Mouse (Mus musculus) midbrain, embryonic 16.5 days (tissue): ENCODE results near the gene Lrrc3b. TPM values are rescaled to one million over a fixed set of nuclear protein-coding genes. Genes with fewer than 3 reads are reported as not detected.

Experiments
- ATAC-seq: fragments of 200-750 bp; cut with Nextera tagmentation; 2 replicates; pipeline ENCODE4 v1.8.0; 2017; ENCODE audit warnings: moderate TSS enrichment
- H3K27ac ChIP-seq: fragments of 300-500 bp; sonication (generic); 2 replicates; pipeline ENCODE4 v1.5.1; 2014; ENCODE audit warnings: mild to moderate bottlenecking, low read length, mixed read lengths
- H3K27me3 ChIP-seq: fragments of 300-500 bp; sonication (generic); 2 replicates; pipeline ENCODE4 v1.6.1; 2014; ENCODE audit warnings: low read depth, low read length, mixed read lengths; ENCODE audit not compliant: control insufficient read depth, insufficient read depth
- H3K36me3 ChIP-seq: fragments of 300-500 bp; sonication (generic); 2 replicates; pipeline ENCODE4 v1.6.1; 2014; ENCODE audit warnings: mild to moderate bottlenecking, low read length, moderate library complexity, mixed read lengths; ENCODE audit not compliant: control insufficient read depth, insufficient read depth
- H3K4me1 ChIP-seq: fragments of 300-500 bp; sonication (generic); 2 replicates; pipeline ENCODE4 v1.6.1; 2014; ENCODE audit warnings: mild to moderate bottlenecking, low read length, mixed read lengths; ENCODE audit not compliant: control insufficient read depth, insufficient read depth
- H3K4me2 ChIP-seq: fragments of 300-500 bp; sonication (generic); 2 replicates; pipeline ENCODE4 v1.6.1; 2014; ENCODE audit warnings: mild to moderate bottlenecking, low read length, mixed read lengths
- H3K4me3 ChIP-seq: fragments of 300-500 bp; sonication (generic); 2 replicates; pipeline ENCODE4 v1.5.1; 2014; ENCODE audit warnings: low read depth, mild to moderate bottlenecking, low read length, moderate library complexity, mixed read lengths
- H3K9ac ChIP-seq: fragments of 300-500 bp; sonication (generic); 2 replicates; pipeline ENCODE4 v1.6.1; 2014; ENCODE audit warnings: low read depth, low read length, mixed read lengths
- H3K9me3 ChIP-seq: fragments of 300-500 bp; sonication (generic); replicated peaks from 2 replicates; pipeline ENCODE4 v1.6.1; 2014; ENCODE audit warnings: mild to moderate bottlenecking, low read length, mixed read lengths; ENCODE audit not compliant: control insufficient read depth, poor library complexity, severe bottlenecking
- WGBS: fragments of 180-500 bp; shearing (Covaris S2); extraction: QIAGEN DNeasy Blood & Tissue Kit; methylation state at CpG from one replicate; pipeline ENCODE4 v1.1.7; 2014; 5-methylcytosine and 5-hydroxymethylcytosine counted together
- polyA plus RNA-seq: library from polyadenylated mRNA; unstranded; fragments of >200 nt; fragmentation: Nextera tagmentation; extraction: Ambion mirVana; gene quantifications from 2 replicates; pipeline ENCODE4 v1.2.1, GENCODE M21; 2015

Gene Lrrc3b
- polyA plus RNA-seq, 1 experiment from 2014 or later = 30.2 TPM

DNA sequence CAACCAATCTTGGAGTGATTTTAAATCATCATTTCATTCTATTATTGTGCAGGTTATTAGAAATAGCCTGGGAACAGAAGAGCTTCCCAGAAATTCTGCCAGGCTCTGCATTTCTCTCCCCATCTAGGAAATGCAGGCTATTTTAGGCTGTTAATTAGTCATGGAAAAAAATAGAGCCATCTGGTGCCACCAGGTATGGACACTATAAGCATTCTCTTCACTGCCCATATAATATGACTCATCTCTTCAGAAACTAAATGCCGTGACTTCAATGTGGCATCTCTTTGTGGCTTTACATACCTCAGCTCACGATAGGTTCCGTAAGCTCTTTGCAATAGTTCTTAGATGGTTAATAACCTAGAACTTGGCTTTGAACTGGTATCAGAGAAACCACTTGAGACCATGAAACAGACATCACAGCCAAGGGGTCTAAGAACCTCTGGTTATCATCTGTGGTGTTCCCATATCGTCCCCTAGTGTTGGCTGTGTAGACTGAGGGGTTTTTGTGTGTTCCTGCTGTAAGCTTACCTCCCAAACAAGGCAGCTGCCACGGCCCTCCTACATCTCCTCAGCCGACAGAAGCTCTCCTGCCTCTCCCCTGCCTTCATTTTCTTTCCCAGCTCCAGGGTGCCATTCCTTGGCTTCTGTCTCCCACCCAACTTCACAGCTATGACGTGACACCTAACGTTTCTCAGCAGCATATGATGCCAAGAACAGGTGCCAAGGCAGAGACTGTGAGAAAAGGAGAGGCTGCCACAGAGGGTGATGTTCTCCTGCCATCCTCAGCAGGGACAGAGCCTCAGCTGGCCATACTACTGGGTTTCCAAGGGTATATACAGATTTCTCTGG lies 27.9 kb downstream of the Lrrc3b start:
- H3K27ac ChIP-seq = no peak overlapping the region
- no peaks in the 10 kb centered on the region for H3K9me3 ChIP-seq
- no peaks in the 10 kb centered on the region for H3K36me3 ChIP-seq
- H3K9ac ChIP-seq = no peak overlapping the region
- no peak overlapping the region for H3K4me3 ChIP-seq
- 80% methylated on average over 8 of the region's 8 CpGs for WGBS
- no peaks in the 10 kb centered on the region for H3K27me3 ChIP-seq
- no peaks in the 10 kb centered on the region; the same call in 1 of the 2 replicates for H3K4me1 ChIP-seq
- no peak overlapping the region for H3K4me2 ChIP-seq
- no peak for ATAC-seq

- WGBS = 87% methylated on average over 2 of the region's 2 CpGs
- H3K4me3 ChIP-seq = no peak overlapping the region
- no peaks in the 10 kb centered on the region for H3K4me1 ChIP-seq
- no peak overlapping the region for H3K9ac ChIP-seq
- no peak overlapping the region for H3K27ac ChIP-seq
- H3K27me3 ChIP-seq = no peaks in the 10 kb centered on the region
- ATAC-seq = no peak
- H3K36me3 ChIP-seq = no peaks in the 10 kb centered on the region
- H3K4me2 ChIP-seq = no peak overlapping the region
- no peaks in the 10 kb centered on the region for H3K9me3 ChIP-seq
These were observed 53.3 kb downstream of the Lrrc3b start for GRCm38 (mm10) chr14:15385536-15385935.

DNA sequence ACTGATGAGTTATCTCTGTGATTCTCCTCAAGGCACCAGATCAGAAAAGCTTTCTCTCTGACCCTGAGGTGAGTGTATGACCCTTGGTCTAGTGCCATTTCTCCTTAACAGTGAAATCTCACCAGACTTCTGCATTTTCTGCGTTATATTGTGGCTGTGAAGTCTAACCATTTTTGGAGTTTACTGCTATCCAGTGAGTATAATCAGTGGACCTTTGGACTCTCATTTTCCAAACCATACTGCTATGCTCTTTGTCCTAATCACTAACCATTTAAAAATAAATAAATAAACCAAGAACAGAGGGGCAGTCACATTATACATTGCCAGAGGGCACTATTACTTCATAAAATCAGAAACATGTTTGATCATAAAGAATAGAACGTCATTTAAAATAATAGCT lies 53.8 kb downstream of the Lrrc3b start:
- 82% methylated on average over 2 of the region's 2 CpGs for WGBS
- no peaks in the 10 kb centered on the region for H3K4me1 ChIP-seq
- no peak for ATAC-seq

GRCm38 (mm10) chr14:15384532-15384931 lies 54.3 kb downstream of the Lrrc3b start:
- H3K36me3 ChIP-seq = no peaks in the 10 kb centered on the region
- no peak overlapping the region for H3K4me2 ChIP-seq
- 70% methylated on average over 5 of the region's 5 CpGs for WGBS
- no peak overlapping the region for H3K4me3 ChIP-seq
- ATAC-seq = no peak
- no peaks in the 10 kb centered on the region for H3K27me3 ChIP-seq
- H3K9ac ChIP-seq = no peak overlapping the region
- H3K27ac ChIP-seq = no peak overlapping the region
- H3K4me1 ChIP-seq = no peaks in the 10 kb centered on the region
- H3K9me3 ChIP-seq = no peaks in the 10 kb centered on the region

More for the DNA sequence above, 53.8 kb downstream of the Lrrc3b start:
- H3K27ac ChIP-seq = no peak overlapping the region
- H3K36me3 ChIP-seq = no peaks in the 10 kb centered on the region
- H3K9me3 ChIP-seq = no peaks in the 10 kb centered on the region
- H3K27me3 ChIP-seq = no peaks in the 10 kb centered on the region
- no peak overlapping the region for H3K4me2 ChIP-seq
- no peak overlapping the region for H3K9ac ChIP-seq
- no peak overlapping the region for H3K4me3 ChIP-seq

GRCm38 (mm10) chr14:15383133-15383532 lies 55.7 kb downstream of the Lrrc3b start:
- 43% methylated on average over 2 of the region's 2 CpGs for WGBS
- no peak for ATAC-seq
- H3K4me3 ChIP-seq = no peak overlapping the region
- H3K36me3 ChIP-seq = no peaks in the 10 kb centered on the region
- H3K9me3 ChIP-seq = no peaks in the 10 kb centered on the region
- H3K4me1 ChIP-seq = no peaks in the 10 kb centered on the region
- no peaks in the 10 kb centered on the region for H3K27me3 ChIP-seq
- H3K27ac ChIP-seq = no peak overlapping the region
- no peak overlapping the region for H3K9ac ChIP-seq
- no peak overlapping the region for H3K4me2 ChIP-seq

- WGBS = 89% methylated on average over 2 of the region's 2 CpGs
- no peaks in the 10 kb centered on the region for H3K9me3 ChIP-seq
- no peak for ATAC-seq
These were observed 61.4 kb downstream of the Lrrc3b start for GRCm38 (mm10) chr14:15377368-15377767.

GRCm38 (mm10) chr14:15376786-15377185 lies 62.0 kb downstream of the Lrrc3b start:
- WGBS = 92% methylated on average over 1 of the region's 1 CpGs
- ATAC-seq = no peak

More at GRCm38 (mm10) chr14:15377368-15377767, 61.4 kb downstream of the Lrrc3b start:
- H3K27me3 ChIP-seq = no peaks in the 10 kb centered on the region
- H3K9ac ChIP-seq = no peak overlapping the region
- no peak overlapping the region for H3K27ac ChIP-seq
- no peak overlapping the region for H3K4me3 ChIP-seq
- no peaks in the 10 kb centered on the region for H3K4me1 ChIP-seq
- no peaks in the 10 kb centered on the region for H3K36me3 ChIP-seq
- no peak overlapping the region for H3K4me2 ChIP-seq

GRCm38 (mm10) chr14:15374271-15374670 lies 64.5 kb downstream of the Lrrc3b start:
- ATAC-seq = no peak
- no peak overlapping the region for H3K4me3 ChIP-seq
- H3K27me3 ChIP-seq = no peaks in the 10 kb centered on the region
- H3K36me3 ChIP-seq = no peaks in the 10 kb centered on the region
- no peak overlapping the region for H3K9ac ChIP-seq
- no peak overlapping the region for H3K4me2 ChIP-seq
- H3K27ac ChIP-seq = no peak overlapping the region
- no peaks in the 10 kb centered on the region for H3K4me1 ChIP-seq
- H3K9me3 ChIP-seq = no peaks in the 10 kb centered on the region

More at GRCm38 (mm10) chr14:15376786-15377185, 62.0 kb downstream of the Lrrc3b start:
- H3K9me3 ChIP-seq = no peaks in the 10 kb centered on the region
- H3K9ac ChIP-seq = no peak overlapping the region
- H3K27me3 ChIP-seq = no peaks in the 10 kb centered on the region
- no peak overlapping the region for H3K4me2 ChIP-seq
- no peak overlapping the region for H3K4me3 ChIP-seq
- no peaks in the 10 kb centered on the region for H3K4me1 ChIP-seq
- no peaks in the 10 kb centered on the region for H3K36me3 ChIP-seq
- H3K27ac ChIP-seq = no peak overlapping the region

GRCm38 (mm10) chr14:15372985-15373384 lies 65.8 kb downstream of the Lrrc3b start:
- H3K27me3 ChIP-seq = no peaks in the 10 kb centered on the region
- no peaks in the 10 kb centered on the region for H3K4me1 ChIP-seq
- no peak overlapping the region for H3K4me3 ChIP-seq
- ATAC-seq = no peak
- H3K9me3 ChIP-seq = no peaks in the 10 kb centered on the region
- 48% methylated on average over 1 of the region's 1 CpGs for WGBS
- no peak overlapping the region for H3K9ac ChIP-seq
- no peaks in the 10 kb centered on the region for H3K36me3 ChIP-seq
- H3K27ac ChIP-seq = no peak overlapping the region
- no peak overlapping the region for H3K4me2 ChIP-seq
